Mouse (Mus musculus): ENCODE results near the gene Flywch1.

- no peak for TF ChIP-seq GATA1 (IDR thresholded peaks at IDR 0.05; ENCODE audit: borderline replicate concordance, low read length)
- TF ChIP-seq FLI1 (IDR thresholded peaks at IDR 0.05; ENCODE audit: low read length), result no peak
These were observed 29.1 kb downstream of the Flywch1 start for GRCm38 (mm10) chr17:23742210-23742793.

Data from megakaryocyte, embryonic 14.5 days (primary cell).